Mouse (Mus musculus) hindbrain, embryonic 10.5 days (tissue): Measurements from ENCODE around the gene Trim62. TPM values are rescaled to one million over a fixed set of nuclear protein-coding genes. Genes with fewer than 3 reads are reported as not detected.

Experiments
- DNase-seq: peaks from one replicate; pipeline ENCODE4 v3.0.0-alpha.2; 2017; ENCODE audit warnings: low spot score
- H3K27ac ChIP-seq: fragments of 300-500 bp; sonication (generic); 2 replicates; pipeline ENCODE4 v1.5.1; 2016; ENCODE audit warnings: mild to moderate bottlenecking, moderate library complexity
- H3K27me3 ChIP-seq: fragments of 300-500 bp; sonication (generic); 2 replicates; pipeline ENCODE4 v1.6.1; 2016; ENCODE audit warnings: mild to moderate bottlenecking; ENCODE audit not compliant: poor library complexity, insufficient read depth, severe bottlenecking
- H3K36me3 ChIP-seq: fragments of 300-500 bp; sonication (generic); 2 replicates; pipeline ENCODE4 v1.6.1; 2016; ENCODE audit warnings: mild to moderate bottlenecking, moderate library complexity
- H3K4me1 ChIP-seq: fragments of 300-500 bp; sonication (generic); replicated peaks from 2 replicates; pipeline ENCODE4 v1.6.1; 2016; ENCODE audit warnings: mild to moderate bottlenecking
- H3K4me3 ChIP-seq: fragments of 300-500 bp; sonication (generic); 2 replicates; pipeline ENCODE4 v1.5.1; 2016; ENCODE audit warnings: mild to moderate bottlenecking, moderate library complexity
- H3K9me3 ChIP-seq: fragments of 300-500 bp; sonication (generic); 2 replicates; pipeline ENCODE4 v1.6.1; 2016; ENCODE audit warnings: mild to moderate bottlenecking, moderate library complexity
- WGBS: fragments of 180-500 bp; shearing (Covaris S2); methylation state at CpG from one replicate; pipeline ENCODE4 v1.1.7; 2016; 5-methylcytosine and 5-hydroxymethylcytosine counted together
- polyA plus RNA-seq: library from polyadenylated mRNA; unstranded; fragments of >200 nt; fragmentation: Nextera tagmentation; extraction: Ambion mirVana; gene quantifications from 2 replicates; pipeline ENCODE4 v1.2.1, GENCODE M21; 2016

Gene Trim62
- polyA plus RNA-seq, 1 experiment from 2014 or later: 14.5 TPM

GRCm38 (mm10) chr4:128918187-128918586 lies 34.8 kb downstream of the Trim62 start:
- Histone ChIP-seq H3K27ac (no peak overlapping the region), H3K27me3 (peaks cover 12% of the 10 kb centered on the region), H3K4me1 (0 out of 2 replicates have a peak, but pooled peaks cover 3% of the 10 kb centered on the region), H3K36me3 (no peaks in the 10 kb centered on the region), H3K4me3 (no peak overlapping the region), H3K9me3 (no peaks in the 10 kb centered on the region)
- WGBS: 75% methylated on average over 3 of the region's 3 CpGs
- DNase-seq: no peak

GRCm38 (mm10) chr4:128919106-128919505 lies 35.7 kb downstream of the Trim62 start:
- 29% methylated on average over 10 of the region's 10 CpGs for WGBS

GRCm38 (mm10) chr4:128923603-128924002 lies 40.2 kb downstream of the Trim62 start:
- 90% methylated on average over 3 of the region's 3 CpGs for WGBS
- Histone ChIP-seq H3K9me3 (no peaks in the 10 kb centered on the region), H3K4me1 (peaks cover 12% of the 10 kb centered on the region), H3K27me3 (peaks cover 37% of the 10 kb centered on the region), H3K36me3 (no peaks in the 10 kb centered on the region), H3K27ac (no peak overlapping the region), H3K4me3 (no peak overlapping the region)
- DNase-seq: no peak

More at GRCm38 (mm10) chr4:128919106-128919505, 35.7 kb downstream of the Trim62 start:
- H3K36me3 ChIP-seq: no peaks in the 10 kb centered on the region
- H3K27me3 ChIP-seq: peaks cover 21% of the 10 kb centered on the region
- no peaks in the 10 kb centered on the region for H3K9me3 ChIP-seq
- H3K27ac ChIP-seq: no peak overlapping the region
- DNase-seq: no peak
- H3K4me3 ChIP-seq: no peak overlapping the region
- 0 out of 2 replicates have a peak, but pooled peaks cover 3% of the 10 kb centered on the region for H3K4me1 ChIP-seq

GRCm38 (mm10) chr4:128924841-128925606 lies 41.6 kb downstream of the Trim62 start:
- Histone ChIP-seq H3K27ac (peak overlapping the region; percentile 83), H3K9me3 (no peaks in the 10 kb centered on the region), H3K36me3 (no peaks in the 10 kb centered on the region), H3K27me3 (peaks cover 37% of the 10 kb centered on the region), H3K4me1 (peaks cover 12% of the 10 kb centered on the region), H3K4me3 (peak overlapping the region; percentile 52)
- DNase-seq: peak; percentile 92
- WGBS: 15% methylated on average over 36 of the region's 36 CpGs

- Histone ChIP-seq H3K27me3 (peaks cover under 1% of the 10 kb centered on the region; the same call in 1 of the 2 replicates), H3K4me1 (no peaks in the 10 kb centered on the region), H3K27ac (no peak overlapping the region), H3K4me3 (no peak overlapping the region), H3K9me3 (no peaks in the 10 kb centered on the region), H3K36me3 (no peaks in the 10 kb centered on the region)
- DNase-seq: no peak
- WGBS: 82% methylated on average over 7 of the region's 7 CpGs
Measured at GRCm38 (mm10) chr4:128932783-128933182, 49.4 kb downstream of the Trim62 start.

GRCm38 (mm10) chr4:128935595-128935994 lies 52.2 kb downstream of the Trim62 start:
- whole genome bisulfite sequencing: 70% methylated on average over 5 of the region's 5 CpGs
- H3K36me3 ChIP-seq: no peaks in the 10 kb centered on the region
- H3K27ac ChIP-seq: no peak overlapping the region
- H3K4me1 ChIP-seq: no peaks in the 10 kb centered on the region
- no peak overlapping the region for H3K4me3 ChIP-seq
- no peak for DNase-seq
- H3K9me3 ChIP-seq: no peaks in the 10 kb centered on the region
- no peaks in the 10 kb centered on the region for H3K27me3 ChIP-seq

GRCm38 (mm10) chr4:128942346-128942745 lies 59.0 kb downstream of the Trim62 start:
- DNase-seq: no peak
- Histone ChIP-seq H3K36me3 (no peaks in the 10 kb centered on the region), H3K27me3 (no peaks in the 10 kb centered on the region), H3K27ac (no peak overlapping the region), H3K4me3 (no peak overlapping the region), H3K9me3 (no peaks in the 10 kb centered on the region), H3K4me1 (peaks cover 22% of the 10 kb centered on the region)
- 58% methylated on average over 3 of the region's 3 CpGs for WGBS

- Histone ChIP-seq H3K27ac (0 out of 2 replicates have a peak overlapping the region, but pooled peaks have one; percentile 2), H3K9me3 (no peaks in the 10 kb centered on the region), H3K36me3 (no peaks in the 10 kb centered on the region), H3K4me1 (peaks cover 33% of the 10 kb centered on the region), H3K4me3 (no peak overlapping the region), H3K27me3 (no peaks in the 10 kb centered on the region)
- no peak for DNase-seq
- 76% methylated on average over 9 of the region's 9 CpGs for WGBS
Measured at GRCm38 (mm10) chr4:128946736-128947135, 63.4 kb downstream of the Trim62 start.

GRCm38 (mm10) chr4:128947326-128947933 lies 64.0 kb downstream of the Trim62 start:
- Histone ChIP-seq H3K27ac (no peak overlapping the region), H3K9me3 (no peaks in the 10 kb centered on the region), H3K27me3 (no peaks in the 10 kb centered on the region), H3K4me1 (peaks cover 33% of the 10 kb centered on the region), H3K4me3 (no peak overlapping the region; the same call in 1 of the 2 replicates), H3K36me3 (no peaks in the 10 kb centered on the region)
- 17% methylated on average over 18 of the region's 18 CpGs for WGBS
- no peak for DNase-seq

- H3K4me3 ChIP-seq: no peak overlapping the region
- no peaks in the 10 kb centered on the region for H3K9me3 ChIP-seq
- 30% methylated on average over 6 of the region's 6 CpGs for WGBS
- peak; percentile 69 for DNase-seq
- no peaks in the 10 kb centered on the region for H3K36me3 ChIP-seq
- H3K4me1 ChIP-seq: peaks cover 33% of the 10 kb centered on the region
- H3K27me3 ChIP-seq: no peaks in the 10 kb centered on the region
- H3K27ac ChIP-seq: no peak overlapping the region
Measured at GRCm38 (mm10) chr4:128948137-128948674, 64.8 kb downstream of the Trim62 start.

- H3K9me3 ChIP-seq: no peaks in the 10 kb centered on the region
- H3K4me3 ChIP-seq: no peak overlapping the region
- DNase-seq: no peak
- peaks cover 35% of the 10 kb centered on the region for H3K4me1 ChIP-seq
- no peaks in the 10 kb centered on the region for H3K36me3 ChIP-seq
- H3K27ac ChIP-seq: no peak overlapping the region
- H3K27me3 ChIP-seq: no peaks in the 10 kb centered on the region
- 43% methylated on average over 15 of the region's 15 CpGs for WGBS
Measured at GRCm38 (mm10) chr4:128949470-128950005, 66.2 kb downstream of the Trim62 start.

- H3K36me3 ChIP-seq: no peaks in the 10 kb centered on the region
- no peak overlapping the region for H3K4me3 ChIP-seq
- H3K27me3 ChIP-seq: no peaks in the 10 kb centered on the region
- H3K9me3 ChIP-seq: no peaks in the 10 kb centered on the region
- WGBS: 88% methylated on average over 5 of the region's 5 CpGs
- H3K4me1 ChIP-seq: peaks cover 44% of the 10 kb centered on the region
- no peak overlapping the region for H3K27ac ChIP-seq
- no peak for DNase-seq
Measured at GRCm38 (mm10) chr4:128950461-128950860, 67.1 kb downstream of the Trim62 start.

- Histone ChIP-seq H3K9me3 (no peaks in the 10 kb centered on the region), H3K4me3 (no peak overlapping the region), H3K4me1 (peaks cover 38% of the 10 kb centered on the region), H3K27ac (no peak overlapping the region), H3K27me3 (no peaks in the 10 kb centered on the region), H3K36me3 (no peaks in the 10 kb centered on the region)
- DNase-seq: no peak
- WGBS: 77% methylated on average over 5 of the region's 5 CpGs
Measured at GRCm38 (mm10) chr4:128953851-128954250, 70.5 kb downstream of the Trim62 start.
